Mouse (Mus musculus): Measurements from ENCODE around the gene Dnajb12. TPM values are rescaled to one million over a fixed set of nuclear protein-coding genes. Genes with fewer than 3 reads are reported as not detected.
A peak's percentile ranks its signal among the peaks of the same experiment; 100 is the strongest.

The Dnajb12 gene
- polyA plus RNA-seq, 1 experiment from 2014 or later: 28.8 TPM

DNA sequence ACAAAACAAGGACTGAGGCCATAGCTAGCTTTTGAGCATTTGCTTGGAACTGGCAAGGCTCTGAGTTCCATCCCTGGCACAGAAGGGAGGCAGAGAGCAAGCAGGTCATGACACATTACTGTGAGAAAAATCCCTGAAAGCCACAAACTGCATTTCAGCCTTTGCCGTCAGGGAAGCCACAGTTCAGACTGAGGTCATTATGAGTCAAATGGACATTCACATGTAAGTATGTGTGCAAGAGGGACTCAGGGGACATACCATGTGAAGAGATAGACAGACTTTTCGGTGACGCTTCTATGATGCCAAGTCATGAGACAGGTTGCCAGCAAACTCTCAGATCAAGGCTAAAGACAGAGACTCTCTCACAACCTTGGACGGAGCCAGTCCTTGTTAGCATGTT is 38.8 kb downstream of the Dnajb12 start:
- Histone ChIP-seq H3K4me3 (no peak overlapping the region), H3K36me3 (no peaks in the 10 kb centered on the region), H3K27me3 (ENCODE audit: insufficient read depth, poor library complexity, severe bottlenecking) (0 out of 2 replicates have a peak, but pooled peaks cover 4% of the 10 kb centered on the region), H3K27ac (no peak overlapping the region), H3K4me1 (peaks cover 35% of the 10 kb centered on the region), H3K9me3 (no peaks in the 10 kb centered on the region)
- WGBS: 90% methylated on average over 4 of the region's 4 CpGs
- DNase-seq (ENCODE audit: low spot score): no peak

DNA sequence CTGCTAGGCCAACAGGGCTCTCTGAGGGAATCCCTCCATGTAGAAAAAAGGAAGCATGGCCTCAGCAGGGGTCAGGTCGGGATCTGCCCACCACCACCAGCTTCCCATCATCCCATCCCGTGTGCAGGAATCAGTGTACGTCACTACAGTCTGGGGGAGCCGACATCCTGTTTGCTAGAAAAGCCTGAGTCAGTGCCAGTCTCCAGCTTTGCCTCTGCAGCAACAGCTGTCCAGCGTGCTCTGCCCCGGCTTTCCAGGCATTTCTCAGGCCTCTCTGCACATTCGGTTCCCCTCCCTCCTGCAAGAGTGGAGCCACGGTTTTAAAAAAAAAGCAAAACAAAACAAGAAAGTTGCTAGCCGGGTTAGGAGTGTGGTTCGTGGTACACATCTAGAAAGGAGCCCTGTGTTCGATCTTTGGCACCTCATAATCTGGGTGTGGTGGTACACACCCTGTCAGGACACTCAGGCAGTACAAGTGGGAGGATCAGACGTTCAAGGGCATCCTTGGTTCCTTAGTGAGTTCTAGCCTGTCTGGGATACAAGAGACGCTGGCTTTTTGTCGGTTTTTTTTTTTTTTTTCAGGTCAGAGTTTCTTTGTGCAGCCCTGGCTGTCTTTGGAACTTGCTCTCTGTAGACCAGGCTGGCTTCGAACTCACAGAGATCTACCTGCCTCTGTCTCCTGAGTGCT is 40.3 kb downstream of the Dnajb12 start:
- Histone ChIP-seq H3K4me3 (no peak overlapping the region), H3K9me3 (no peaks in the 10 kb centered on the region), H3K27me3 (ENCODE audit: insufficient read depth, poor library complexity, severe bottlenecking) (0 out of 2 replicates have a peak, but pooled peaks cover 4% of the 10 kb centered on the region), H3K36me3 (no peaks in the 10 kb centered on the region), H3K27ac (peak overlapping the region; percentile 65), H3K4me1 (peaks cover 40% of the 10 kb centered on the region)
- DNase-seq (ENCODE audit: low spot score): no peak
- 42% methylated on average over 15 of the region's 15 CpGs for whole genome bisulfite sequencing

DNA sequence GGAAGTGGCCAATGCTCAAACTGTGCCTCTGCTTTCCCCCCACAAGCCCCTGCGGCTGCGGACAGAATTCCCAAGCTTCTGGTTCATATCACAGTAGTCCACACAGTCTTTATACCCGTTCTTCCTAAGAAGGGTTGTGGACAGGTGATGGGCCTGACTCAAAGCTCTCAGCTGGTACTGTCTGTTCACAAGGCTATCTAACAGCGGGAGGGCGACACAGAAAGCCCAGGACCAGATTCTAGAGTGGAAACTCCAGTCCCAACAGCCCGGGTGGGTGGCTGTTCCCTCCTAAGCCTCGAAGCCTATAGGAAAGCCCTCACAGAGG is 41.1 kb downstream of the Dnajb12 start:
- peaks cover 41% of the 10 kb centered on the region for H3K4me1 ChIP-seq
- 0 out of 2 replicates have a peak, but pooled peaks cover 4% of the 10 kb centered on the region for H3K27me3 ChIP-seq (ENCODE audit: insufficient read depth, poor library complexity, severe bottlenecking)
- 29% methylated on average over 7 of the region's 7 CpGs for WGBS
- DNase-seq (ENCODE audit: low spot score): no peak
- no peaks in the 10 kb centered on the region for H3K36me3 ChIP-seq
- H3K9me3 ChIP-seq: no peaks in the 10 kb centered on the region
- peak overlapping the region; percentile 88 for H3K27ac ChIP-seq
- H3K4me3 ChIP-seq: peak overlapping the region; percentile 58

DNA sequence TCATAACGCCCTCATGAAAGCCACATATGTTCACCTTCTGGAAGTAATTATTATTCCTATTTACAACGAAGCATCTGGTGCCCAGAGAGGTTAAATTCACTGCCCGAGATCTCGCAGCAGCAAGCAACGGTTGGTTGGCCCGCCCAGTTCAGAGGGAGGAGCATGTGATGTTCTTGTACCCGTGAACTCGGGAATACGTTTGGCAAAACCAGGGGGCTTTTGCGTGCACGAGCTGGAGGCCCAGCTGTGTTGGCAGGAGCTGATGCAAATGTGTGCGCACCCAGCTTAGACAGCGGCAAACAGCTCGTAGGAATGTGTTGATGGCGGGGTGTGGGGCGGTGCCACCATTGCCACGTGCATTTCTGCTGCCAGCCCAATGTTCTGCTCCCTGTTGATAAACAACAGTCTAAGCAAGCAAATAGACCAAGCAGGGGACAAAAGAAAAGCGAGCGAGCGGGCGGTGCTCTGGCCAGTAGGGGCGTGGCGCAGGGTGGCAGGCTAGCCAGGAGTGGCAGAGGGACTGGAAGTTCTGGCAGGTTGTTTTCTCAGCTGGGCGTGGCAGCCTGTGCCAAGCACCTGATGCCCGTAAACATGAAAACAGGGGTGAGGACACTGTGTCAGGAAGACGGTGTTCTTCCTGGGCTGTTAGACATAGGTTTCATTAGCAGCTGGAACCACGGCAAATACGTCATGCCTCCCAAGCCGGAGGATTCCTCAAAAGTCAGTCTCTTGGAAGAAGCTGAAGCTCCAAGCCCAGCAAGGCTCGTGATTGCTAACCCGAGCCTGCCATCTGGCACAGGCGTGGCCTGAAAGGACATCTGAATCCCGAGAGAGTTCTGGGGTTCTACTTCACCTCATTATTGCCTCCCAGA is 41.7 kb downstream of the Dnajb12 start:
- peaks cover 35% of the 10 kb centered on the region for H3K4me1 ChIP-seq
- peak overlapping the region; percentile 58 for H3K4me3 ChIP-seq
- DNase-seq (ENCODE audit: low spot score): no peak
- H3K27me3 ChIP-seq (ENCODE audit: insufficient read depth, poor library complexity, severe bottlenecking): 0 out of 2 replicates have a peak, but pooled peaks cover 4% of the 10 kb centered on the region
- H3K9me3 ChIP-seq: no peaks in the 10 kb centered on the region
- WGBS: 7% methylated on average over 33 of the region's 33 CpGs
- H3K36me3 ChIP-seq: no peaks in the 10 kb centered on the region
- H3K27ac ChIP-seq: peak overlapping the region; percentile 88

DNA sequence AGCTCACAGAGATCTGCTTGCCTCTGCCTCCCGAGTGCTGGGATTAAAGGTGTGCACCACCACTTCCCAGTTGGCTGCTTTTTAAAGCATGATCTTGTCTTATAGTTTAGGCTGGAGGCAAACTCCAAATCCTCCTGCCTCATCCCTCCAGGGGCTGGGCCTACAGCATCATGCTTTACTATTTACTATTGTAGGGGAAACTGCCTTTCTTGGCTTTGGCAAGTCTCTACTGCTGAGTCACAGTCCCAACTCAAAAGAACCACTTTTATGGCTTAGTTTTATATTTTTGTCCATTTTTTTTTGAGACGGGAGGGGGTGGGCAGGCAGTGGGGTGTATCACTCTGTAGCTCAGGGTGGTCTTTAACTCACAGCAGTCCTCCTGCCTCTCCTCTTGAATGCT is 44.1 kb downstream of the Dnajb12 start:
- Histone ChIP-seq H3K27ac (no peak overlapping the region), H3K27me3 (ENCODE audit: insufficient read depth, poor library complexity, severe bottlenecking) (0 out of 2 replicates have a peak, but pooled peaks cover 4% of the 10 kb centered on the region), H3K4me3 (no peak overlapping the region), H3K9me3 (no peaks in the 10 kb centered on the region), H3K4me1 (peaks cover 23% of the 10 kb centered on the region), H3K36me3 (no peaks in the 10 kb centered on the region)
- DNase-seq (ENCODE audit: low spot score): no peak
- 79% methylated on average over 2 of the region's 2 CpGs for WGBS

DNA sequence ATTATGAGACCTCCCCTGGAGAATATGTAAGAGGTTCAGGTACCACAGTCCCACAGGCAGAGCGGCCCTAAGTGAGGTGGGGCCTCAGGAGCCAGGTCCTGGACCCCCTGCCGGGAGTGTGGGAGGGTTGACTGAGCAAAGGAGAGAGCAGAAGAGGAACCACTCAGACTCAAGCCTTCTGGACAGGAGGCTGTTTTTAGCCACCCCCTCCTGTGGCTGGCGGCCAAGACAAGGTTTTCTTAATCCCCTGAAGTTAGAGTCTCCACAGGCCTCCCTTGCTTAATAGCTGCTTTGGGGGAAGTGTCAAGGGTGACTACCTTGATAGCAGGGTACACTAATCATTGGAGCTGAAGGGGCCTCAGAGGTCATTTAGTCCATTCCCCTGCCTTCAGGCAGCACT is 44.9 kb downstream of the Dnajb12 start:
- WGBS: 24% methylated on average over 3 of the region's 3 CpGs
- Histone ChIP-seq H3K27ac (0 out of 2 replicates have a peak overlapping the region, but pooled peaks have one; percentile 52), H3K27me3 (ENCODE audit: insufficient read depth, poor library complexity, severe bottlenecking) (0 out of 2 replicates have a peak, but pooled peaks cover 4% of the 10 kb centered on the region), H3K9me3 (no peaks in the 10 kb centered on the region), H3K36me3 (no peaks in the 10 kb centered on the region), H3K4me1 (peaks cover 23% of the 10 kb centered on the region), H3K4me3 (no peak overlapping the region)
- DNase-seq (ENCODE audit: low spot score): no peak

DNA sequence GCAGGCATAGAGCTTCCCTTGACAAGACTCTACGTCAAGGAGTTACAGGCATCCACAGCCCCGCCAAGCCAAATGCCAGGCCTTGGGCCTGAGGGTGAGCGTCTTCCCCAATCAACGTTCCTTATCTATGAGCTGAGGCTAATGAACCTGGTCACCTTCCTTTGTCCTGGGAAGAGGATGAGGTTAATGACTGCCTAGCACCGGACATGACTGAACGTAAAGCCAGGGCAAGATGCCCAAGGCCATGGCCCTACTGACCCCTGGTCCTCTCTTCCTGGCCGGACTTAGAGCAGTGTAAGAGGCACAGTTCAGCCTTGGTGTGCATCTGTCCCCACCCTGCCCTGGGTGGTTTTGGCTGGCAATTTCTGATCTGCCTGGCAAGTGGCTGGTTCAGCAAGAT is 49.8 kb downstream of the Dnajb12 start:
- no peak overlapping the region for H3K4me3 ChIP-seq
- WGBS: 80% methylated on average over 7 of the region's 7 CpGs
- H3K4me1 ChIP-seq: peaks cover 6% of the 10 kb centered on the region
- H3K36me3 ChIP-seq: no peaks in the 10 kb centered on the region
- DNase-seq (ENCODE audit: low spot score): no peak
- no peaks in the 10 kb centered on the region for H3K9me3 ChIP-seq
- H3K27me3 ChIP-seq (ENCODE audit: insufficient read depth, poor library complexity, severe bottlenecking): no peaks in the 10 kb centered on the region
- H3K27ac ChIP-seq: no peak overlapping the region

DNA sequence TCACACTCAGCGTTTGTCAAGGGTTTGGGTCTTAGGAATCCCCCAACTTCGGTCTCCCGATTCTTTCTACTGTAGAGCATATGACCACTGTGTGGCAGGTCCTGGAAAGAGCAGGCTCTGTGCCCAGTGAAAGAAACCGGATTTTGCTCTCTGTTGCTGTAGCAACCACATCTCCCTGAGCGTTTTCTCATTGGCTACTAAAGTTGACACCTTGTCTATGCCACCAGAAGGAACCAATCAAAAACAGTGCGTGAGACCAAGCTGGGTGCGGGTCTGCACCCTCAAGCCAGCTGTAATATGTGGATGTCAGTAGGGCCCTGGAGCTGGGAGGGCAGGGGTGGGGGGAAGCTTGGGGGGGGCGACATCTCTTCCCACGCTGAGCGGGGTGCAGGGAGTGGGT is 51.6 kb downstream of the Dnajb12 start:
- WGBS: 38% methylated on average over 10 of the region's 10 CpGs
- Histone ChIP-seq H3K9me3 (no peaks in the 10 kb centered on the region), H3K27ac (no peak overlapping the region), H3K36me3 (no peaks in the 10 kb centered on the region), H3K4me1 (peaks cover 7% of the 10 kb centered on the region), H3K27me3 (ENCODE audit: insufficient read depth, poor library complexity, severe bottlenecking) (no peaks in the 10 kb centered on the region), H3K4me3 (no peak overlapping the region)
- DNase-seq (ENCODE audit: low spot score): no peak

DNA sequence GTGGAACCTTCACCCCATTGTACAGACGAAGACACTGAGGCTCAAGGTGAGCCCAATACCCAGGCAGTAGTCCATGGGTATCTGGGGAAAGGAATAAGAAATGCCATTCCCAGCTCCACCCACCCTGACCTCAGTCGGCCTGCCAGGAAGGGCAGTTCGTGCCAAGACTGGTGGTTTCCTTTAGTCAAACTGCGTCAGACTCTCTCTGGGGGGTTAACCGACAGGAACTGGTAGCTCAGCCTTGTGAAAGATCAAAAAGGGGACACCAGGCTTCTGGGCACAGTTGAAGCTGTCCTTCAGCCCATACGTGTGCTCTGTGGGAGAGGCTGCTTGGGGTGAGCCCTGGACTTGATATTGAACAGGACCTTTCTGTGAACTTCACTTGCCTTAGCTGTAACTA is 53.2 kb downstream of the Dnajb12 start:
- H3K36me3 ChIP-seq: no peaks in the 10 kb centered on the region
- no peaks in the 10 kb centered on the region for H3K27me3 ChIP-seq (ENCODE audit: insufficient read depth, poor library complexity, severe bottlenecking)
- H3K4me3 ChIP-seq: no peak overlapping the region
- 76% methylated on average over 6 of the region's 6 CpGs for WGBS
- no peak overlapping the region for H3K27ac ChIP-seq
- no peak for DNase-seq (ENCODE audit: low spot score)
- no peaks in the 10 kb centered on the region for H3K9me3 ChIP-seq
- H3K4me1 ChIP-seq: peaks cover 14% of the 10 kb centered on the region

DNA sequence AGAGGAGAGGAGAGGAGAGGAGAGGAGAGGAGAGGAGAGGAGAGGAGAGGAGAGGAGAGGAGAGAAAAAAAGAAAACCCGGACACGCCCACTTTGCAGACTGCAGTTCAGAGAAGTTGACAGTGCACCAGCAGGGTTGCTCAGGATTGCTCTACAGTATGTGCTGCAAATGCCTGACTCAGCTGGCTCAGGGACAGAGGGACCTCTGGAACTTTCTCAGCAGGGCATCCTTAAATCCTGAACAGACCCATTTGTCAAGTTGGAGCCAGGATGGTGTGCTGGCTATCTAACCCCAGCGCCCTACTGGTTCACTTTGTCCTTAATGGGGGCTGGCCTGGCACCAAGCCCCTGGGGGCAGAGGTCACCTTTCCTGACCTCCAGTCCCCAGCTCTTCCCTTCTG is 54.7 kb downstream of the Dnajb12 start:
- H3K4me1 ChIP-seq: peaks cover 14% of the 10 kb centered on the region
- no peaks in the 10 kb centered on the region for H3K36me3 ChIP-seq
- 0 out of 2 replicates have a peak, but pooled peaks cover 3% of the 10 kb centered on the region for H3K27me3 ChIP-seq (ENCODE audit: insufficient read depth, poor library complexity, severe bottlenecking)
- H3K4me3 ChIP-seq: no peak overlapping the region
- 61% methylated on average over 3 of the region's 3 CpGs for WGBS
- H3K27ac ChIP-seq: no peak overlapping the region
- H3K9me3 ChIP-seq: no peaks in the 10 kb centered on the region
- no peak for DNase-seq (ENCODE audit: low spot score)

DNA sequence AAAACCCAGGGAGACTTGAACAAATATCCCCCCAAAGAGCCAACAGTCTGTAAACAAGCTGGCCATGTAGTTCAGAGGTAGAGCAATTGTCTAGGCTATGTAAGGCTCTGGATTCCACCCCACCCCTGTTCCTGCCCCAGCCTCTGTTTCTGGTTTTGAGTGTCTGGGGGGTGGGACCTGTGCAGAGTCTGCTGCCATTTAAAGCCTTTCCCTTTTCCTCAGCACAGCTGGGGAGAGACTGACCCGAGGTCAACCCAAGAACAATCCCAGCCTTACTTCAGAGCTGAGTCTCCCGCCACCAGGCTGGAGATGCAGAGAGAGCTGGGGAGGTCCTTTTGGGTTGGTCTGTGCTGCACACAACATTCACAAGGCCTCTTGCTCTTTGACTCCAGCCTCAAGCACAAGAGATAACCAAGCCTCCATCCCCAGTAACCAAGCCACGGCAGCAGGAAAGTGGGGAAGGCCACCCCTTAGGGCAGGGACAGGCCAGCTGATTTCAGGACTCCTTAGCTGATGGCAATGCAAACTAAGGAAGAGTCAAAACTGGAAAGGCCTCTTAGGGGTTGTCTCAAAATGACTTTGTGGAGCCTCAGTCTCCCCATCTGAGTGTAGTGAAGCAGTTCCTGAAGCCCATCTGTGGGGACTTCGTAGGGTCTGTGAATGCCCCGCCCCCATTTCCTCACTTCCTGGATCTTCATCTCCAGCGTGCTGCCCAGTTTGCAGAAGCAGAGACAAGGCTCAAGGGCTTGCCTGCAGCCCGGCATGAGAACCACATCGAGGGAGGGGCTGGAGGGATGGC is 56.9 kb downstream of the Dnajb12 start:
- H3K4me3 ChIP-seq: no peak overlapping the region
- peak overlapping the region; percentile 76 for H3K27ac ChIP-seq
- no peaks in the 10 kb centered on the region for H3K9me3 ChIP-seq
- no peak for DNase-seq (ENCODE audit: low spot score)
- 0 out of 2 replicates have a peak, but pooled peaks cover 3% of the 10 kb centered on the region for H3K27me3 ChIP-seq (ENCODE audit: insufficient read depth, poor library complexity, severe bottlenecking)
- peaks cover 14% of the 10 kb centered on the region for H3K4me1 ChIP-seq
- 48% methylated on average over 8 of the region's 8 CpGs for WGBS
- H3K36me3 ChIP-seq: no peaks in the 10 kb centered on the region

DNA sequence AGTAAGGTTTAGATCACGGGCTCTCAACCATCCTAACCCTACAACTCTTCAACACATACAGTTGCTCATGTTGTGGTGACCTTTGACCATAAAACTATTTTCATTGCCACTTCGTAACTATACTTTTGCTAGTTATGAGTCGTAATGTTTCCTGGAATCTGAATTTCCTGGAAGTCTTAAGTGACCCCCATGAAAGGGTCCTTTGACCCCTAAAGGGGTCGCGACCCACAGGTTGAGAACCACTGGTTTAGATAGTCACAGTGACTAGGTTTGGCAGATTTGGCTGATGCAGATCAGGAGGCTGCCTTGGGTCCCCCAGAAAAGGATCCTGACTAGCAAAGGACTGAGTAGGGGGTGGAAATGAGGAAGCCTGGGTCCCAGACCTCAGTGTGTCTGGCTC is 59.3 kb downstream of the Dnajb12 start:
- Histone ChIP-seq H3K27ac (no peak overlapping the region), H3K36me3 (no peaks in the 10 kb centered on the region), H3K27me3 (ENCODE audit: insufficient read depth, poor library complexity, severe bottlenecking) (0 out of 2 replicates have a peak, but pooled peaks cover 3% of the 10 kb centered on the region), H3K4me1 (peaks cover 30% of the 10 kb centered on the region), H3K9me3 (no peaks in the 10 kb centered on the region), H3K4me3 (no peak overlapping the region)
- DNase-seq (ENCODE audit: low spot score): no peak
- WGBS: 82% methylated on average over 5 of the region's 5 CpGs
